Mouse (Mus musculus): ENCODE data around the gene Hspb9. TPM values are rescaled to one million over a fixed set of nuclear protein-coding genes. Genes with fewer than 3 reads are reported as not detected.

Hspb9 gene
- polyA plus RNA-seq, 1 experiment from 2014 or later = not detected

DNA sequence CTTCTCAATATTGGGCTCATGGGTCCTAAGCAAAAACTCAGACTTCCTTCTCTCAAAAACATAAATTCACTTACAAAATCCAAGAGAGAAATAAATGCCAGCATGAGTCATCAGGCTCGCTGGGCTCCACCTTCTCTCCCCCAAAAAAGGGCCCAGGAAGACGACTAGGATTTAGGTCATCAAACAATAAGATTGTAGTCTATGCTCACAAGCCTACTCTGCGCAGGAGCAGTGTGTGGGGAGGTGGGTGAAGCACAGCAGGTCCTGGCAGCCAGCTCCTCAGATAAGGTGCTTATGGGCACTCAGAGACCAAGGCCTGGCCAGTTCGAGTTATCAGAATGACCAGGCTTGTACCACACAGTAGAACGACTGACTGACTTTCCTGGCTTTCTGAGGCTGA, 6.7 kb downstream of the Hspb9 start:
- peaks cover 18% of the 10 kb centered on the region for H3K36me3 ChIP-seq
- H3K9ac ChIP-seq = no peak overlapping the region
- 63% methylated on average over 5 of the region's 5 CpGs for WGBS
- ATAC-seq (ENCODE audit: insufficient read depth, low FRiP score, low read depth) = no peak
- no peak overlapping the region for H3K4me3 ChIP-seq (replicated peaks)
- H3K27ac ChIP-seq = peak overlapping the region; percentile 42; the same call in 1 of the 2 replicates
- H3K4me2 ChIP-seq = no peak overlapping the region
- no peaks in the 10 kb centered on the region for H3K27me3 ChIP-seq (replicated peaks)
- H3K9me3 ChIP-seq = no peaks in the 10 kb centered on the region
- H3K4me1 ChIP-seq = peaks cover 30% of the 10 kb centered on the region

DNA sequence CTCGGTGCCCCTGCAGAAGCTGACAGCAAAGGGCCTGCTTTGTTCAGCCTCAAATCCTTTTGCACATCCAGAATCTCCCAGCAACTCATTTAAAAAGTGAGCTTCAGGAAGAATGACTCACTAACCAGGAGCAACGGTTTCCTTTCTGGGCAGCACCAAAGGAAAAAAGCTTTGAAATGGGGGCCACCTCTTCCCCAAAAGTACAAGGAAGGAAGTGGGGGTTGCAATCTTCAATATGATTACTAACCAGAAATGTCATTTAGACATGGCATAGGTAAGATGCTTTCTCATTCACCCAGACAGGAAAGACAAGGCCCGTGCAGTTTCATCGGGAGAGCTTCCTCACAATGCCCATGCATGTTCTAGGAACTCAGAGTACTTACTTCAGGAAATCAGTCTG, 7.6 kb downstream of the Hspb9 start:
- no peak for ATAC-seq (ENCODE audit: insufficient read depth, low FRiP score, low read depth)
- no peak overlapping the region for H3K4me2 ChIP-seq
- H3K27ac ChIP-seq = peak overlapping the region; percentile 42; the same call in 1 of the 2 replicates
- H3K27me3 ChIP-seq (replicated peaks) = no peaks in the 10 kb centered on the region
- 58% methylated on average over 4 of the region's 4 CpGs for WGBS
- H3K36me3 ChIP-seq = peaks cover 14% of the 10 kb centered on the region
- H3K9ac ChIP-seq = no peak overlapping the region
- H3K4me1 ChIP-seq = peaks cover 31% of the 10 kb centered on the region
- no peak overlapping the region for H3K4me3 ChIP-seq (replicated peaks)
- H3K9me3 ChIP-seq = no peaks in the 10 kb centered on the region

DNA sequence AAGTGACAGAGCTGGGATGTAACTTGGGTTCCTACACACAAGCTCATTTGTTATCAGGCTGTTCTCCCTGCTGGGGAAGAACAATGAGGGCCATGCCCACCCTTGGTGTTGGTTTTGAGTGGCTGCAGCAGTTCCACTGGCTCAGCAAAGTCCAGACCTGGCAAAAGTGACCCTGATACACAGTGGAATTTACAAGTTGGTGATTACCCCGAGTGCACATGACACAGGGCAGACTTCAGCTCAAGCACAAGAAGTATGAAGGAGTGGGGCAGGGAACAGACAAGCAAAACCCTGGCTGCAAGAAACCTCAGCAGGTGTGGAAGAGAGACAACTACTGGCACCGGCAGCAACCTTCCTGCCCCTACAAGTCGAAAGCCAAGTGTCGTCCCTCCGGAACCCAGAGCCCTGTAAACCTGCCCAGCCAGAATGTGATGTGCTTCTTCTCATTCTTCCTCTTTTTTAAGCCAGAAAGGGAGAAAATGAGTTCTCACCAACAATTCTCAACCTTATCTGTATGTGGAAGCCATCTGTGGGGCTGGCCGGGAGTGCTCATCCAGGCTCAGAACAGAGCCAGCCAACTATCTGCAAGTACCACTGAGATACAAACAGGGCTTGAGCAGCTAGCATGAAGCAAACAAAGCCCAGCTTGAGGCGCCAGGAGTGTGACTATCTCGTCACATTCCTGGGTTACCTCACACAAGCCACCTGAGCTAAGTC, 8.3 kb downstream of the Hspb9 start:
- Histone ChIP-seq H3K27ac (peak overlapping the region; percentile 28; the same call in 1 of the 2 replicates), H3K4me3 (replicated peaks) (no peak overlapping the region), H3K9ac (no peak overlapping the region), H3K27me3 (replicated peaks) (no peaks in the 10 kb centered on the region), H3K9me3 (no peaks in the 10 kb centered on the region), H3K4me1 (peaks cover 31% of the 10 kb centered on the region), H3K4me2 (no peak overlapping the region), H3K36me3 (peaks cover 8% of the 10 kb centered on the region)
- ATAC-seq (ENCODE audit: insufficient read depth, low FRiP score, low read depth) = no peak
- WGBS = 59% methylated on average over 8 of the region's 8 CpGs

DNA sequence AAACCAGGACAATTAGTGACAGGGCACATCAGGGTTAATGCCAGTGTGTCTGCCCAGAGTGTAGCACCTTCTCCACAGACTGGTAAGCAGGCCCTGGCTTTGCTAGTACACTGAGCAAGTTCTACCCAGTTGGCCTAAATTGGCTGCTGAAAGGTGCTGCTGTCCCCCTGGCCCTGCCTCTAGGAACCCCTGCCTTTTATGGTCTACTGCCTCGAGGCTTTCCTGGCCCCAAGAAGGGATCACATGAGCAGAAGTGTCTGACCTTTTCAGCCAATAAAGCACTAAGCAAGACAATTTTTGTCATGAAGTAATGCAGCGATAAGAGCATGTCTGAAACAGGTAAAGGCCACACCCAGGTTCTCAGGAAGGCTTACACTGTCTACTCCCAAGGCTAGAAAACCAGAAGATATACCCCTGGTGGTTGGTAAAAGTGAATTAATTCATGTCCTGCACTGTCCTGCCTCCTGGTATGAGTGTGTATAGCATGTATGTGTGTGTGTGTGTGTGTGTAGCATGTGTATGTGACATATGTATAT, 8.9 kb downstream of the Hspb9 start:
- H3K4me3 ChIP-seq (replicated peaks) = no peak overlapping the region
- no peak overlapping the region for H3K9ac ChIP-seq
- no peak for ATAC-seq (ENCODE audit: insufficient read depth, low FRiP score, low read depth)
- H3K9me3 ChIP-seq = no peaks in the 10 kb centered on the region
- 39% methylated on average over 2 of the region's 2 CpGs for WGBS
- H3K4me1 ChIP-seq = peaks cover 31% of the 10 kb centered on the region
- peaks cover 5% of the 10 kb centered on the region; the same call in 1 of the 2 replicates for H3K36me3 ChIP-seq
- H3K4me2 ChIP-seq = no peak overlapping the region
- H3K27me3 ChIP-seq (replicated peaks) = no peaks in the 10 kb centered on the region
- H3K27ac ChIP-seq = peak overlapping the region; percentile 28; the same call in 1 of the 2 replicates

DNA sequence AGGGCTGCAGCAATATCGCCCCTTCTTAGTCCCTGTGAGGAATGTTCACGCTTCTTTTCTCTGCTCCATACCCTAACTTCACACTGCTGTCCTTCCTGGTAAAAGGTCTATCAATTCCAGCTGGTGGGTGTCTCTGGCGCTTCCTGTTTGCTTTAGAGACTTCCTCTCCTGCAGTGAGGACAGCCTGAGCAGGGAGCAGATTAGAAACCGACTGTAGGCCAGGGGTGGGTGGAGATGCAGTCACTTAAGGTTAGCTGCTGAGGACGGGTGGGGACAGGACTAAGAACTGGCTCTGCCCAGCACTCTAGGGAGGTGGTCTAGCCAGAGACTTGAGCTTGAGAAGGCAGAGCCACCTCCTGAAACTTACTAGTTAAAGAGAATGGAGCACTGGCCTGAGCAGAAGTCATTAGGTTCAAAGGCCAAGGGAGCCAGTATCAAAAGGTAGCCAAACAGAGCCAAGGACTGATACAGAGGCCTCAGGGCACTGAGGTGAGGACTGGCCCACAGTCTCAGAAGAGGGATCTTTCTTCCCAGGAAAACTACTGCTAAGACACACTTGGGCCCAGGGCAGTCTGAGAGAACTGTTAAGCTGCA, 11.4 kb downstream of the Hspb9 start:
- 0 out of 2 replicates have a peak, but pooled peaks have one; percentile 50 for ATAC-seq (ENCODE audit: insufficient read depth, low FRiP score, low read depth)
- no peaks in the 10 kb centered on the region for H3K9me3 ChIP-seq
- H3K9ac ChIP-seq = no peak overlapping the region
- H3K4me1 ChIP-seq = peaks cover 31% of the 10 kb centered on the region
- no peaks in the 10 kb centered on the region for H3K27me3 ChIP-seq (replicated peaks)
- H3K4me3 ChIP-seq (replicated peaks) = no peak overlapping the region
- H3K4me2 ChIP-seq = peak overlapping the region; percentile 19; the same call in 1 of the 2 replicates
- peak overlapping the region; percentile 70 for H3K27ac ChIP-seq
- 32% methylated on average over 5 of the region's 5 CpGs for WGBS
- no peaks in the 10 kb centered on the region for H3K36me3 ChIP-seq

DNA sequence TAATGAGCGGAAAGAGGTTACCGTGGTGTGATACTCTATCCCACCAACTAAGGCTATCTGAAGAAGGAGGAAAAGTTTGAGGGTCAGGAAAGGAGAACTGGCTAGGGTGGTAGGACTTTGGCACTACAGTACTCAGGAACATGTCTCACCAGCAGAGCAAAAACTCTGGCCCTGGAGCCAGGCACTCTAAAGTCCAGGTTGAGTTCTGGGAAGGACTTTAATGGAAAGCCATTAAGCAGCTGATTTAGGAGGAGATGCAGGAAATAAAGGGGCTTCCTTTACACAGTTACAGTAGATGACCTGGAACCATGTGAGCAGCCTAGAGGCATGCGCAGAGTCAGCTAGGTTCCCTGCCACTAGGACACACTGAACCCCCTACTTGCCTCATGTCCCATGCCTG, 13.6 kb downstream of the Hspb9 start:
- no peak overlapping the region for H3K27ac ChIP-seq
- H3K36me3 ChIP-seq = no peaks in the 10 kb centered on the region
- ATAC-seq (ENCODE audit: insufficient read depth, low FRiP score, low read depth) = no peak
- H3K27me3 ChIP-seq (replicated peaks) = no peaks in the 10 kb centered on the region
- peaks cover 16% of the 10 kb centered on the region for H3K4me1 ChIP-seq
- no peak overlapping the region for H3K4me3 ChIP-seq (replicated peaks)
- 92% methylated on average over 3 of the region's 3 CpGs for WGBS
- H3K9ac ChIP-seq = no peak overlapping the region
- H3K4me2 ChIP-seq = no peak overlapping the region
- no peaks in the 10 kb centered on the region for H3K9me3 ChIP-seq

DNA sequence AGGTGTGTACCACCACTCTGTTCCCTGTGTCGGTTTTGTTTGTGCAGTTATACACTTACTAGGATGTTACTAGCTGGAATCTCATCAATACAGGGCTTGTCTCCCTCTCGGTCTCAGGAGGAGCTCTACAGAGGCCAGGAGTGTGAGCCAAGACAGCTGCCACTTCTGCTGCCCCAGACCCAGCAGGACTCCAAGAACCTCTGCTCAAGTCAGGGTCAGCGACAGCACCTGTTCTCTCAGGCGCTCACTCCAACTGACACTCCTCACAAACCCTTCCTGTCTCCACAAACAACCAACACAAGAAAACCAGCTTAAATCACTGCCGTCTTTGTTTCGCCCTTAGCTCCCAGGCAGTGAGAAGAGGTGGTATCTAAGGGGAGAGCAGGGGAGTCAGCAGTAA, 15.0 kb downstream of the Hspb9 start:
- no peaks in the 10 kb centered on the region for H3K27me3 ChIP-seq (replicated peaks)
- ATAC-seq (ENCODE audit: insufficient read depth, low FRiP score, low read depth) = no peak
- no peak overlapping the region for H3K4me3 ChIP-seq (replicated peaks)
- H3K4me2 ChIP-seq = no peak overlapping the region
- no peak overlapping the region for H3K27ac ChIP-seq
- H3K36me3 ChIP-seq = no peaks in the 10 kb centered on the region
- 80% methylated on average over 6 of the region's 6 CpGs for WGBS
- H3K9ac ChIP-seq = no peak overlapping the region
- no peaks in the 10 kb centered on the region for H3K9me3 ChIP-seq
- peaks cover 10% of the 10 kb centered on the region for H3K4me1 ChIP-seq

DNA sequence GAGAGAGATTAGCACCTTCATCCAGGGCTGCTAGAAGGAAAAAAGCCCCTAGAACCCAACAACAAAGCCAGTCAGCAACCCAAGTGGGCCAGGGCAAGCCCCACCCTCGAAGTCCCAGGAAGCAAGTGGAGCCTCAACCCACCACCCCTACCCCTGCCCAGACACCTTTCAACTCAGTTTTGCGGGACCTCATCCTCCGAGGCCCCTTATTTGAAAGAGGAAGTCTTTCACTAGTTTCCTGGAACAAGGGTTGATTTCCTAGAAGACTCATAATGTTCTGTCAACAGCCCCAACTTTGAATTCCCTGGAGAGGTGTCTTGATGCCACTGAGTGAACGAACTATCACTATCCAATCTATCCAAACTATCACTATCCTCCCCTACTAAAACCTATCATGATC, 16.3 kb downstream of the Hspb9 start:
- H3K9ac ChIP-seq = no peak overlapping the region
- H3K27ac ChIP-seq = no peak overlapping the region
- ATAC-seq (ENCODE audit: insufficient read depth, low FRiP score, low read depth) = no peak
- no peak overlapping the region for H3K4me2 ChIP-seq
- H3K27me3 ChIP-seq (replicated peaks) = no peaks in the 10 kb centered on the region
- no peaks in the 10 kb centered on the region for H3K36me3 ChIP-seq
- peaks cover 5% of the 10 kb centered on the region for H3K4me1 ChIP-seq
- H3K4me3 ChIP-seq (replicated peaks) = no peak overlapping the region
- H3K9me3 ChIP-seq = no peaks in the 10 kb centered on the region
- 80% methylated on average over 4 of the region's 4 CpGs for WGBS

DNA sequence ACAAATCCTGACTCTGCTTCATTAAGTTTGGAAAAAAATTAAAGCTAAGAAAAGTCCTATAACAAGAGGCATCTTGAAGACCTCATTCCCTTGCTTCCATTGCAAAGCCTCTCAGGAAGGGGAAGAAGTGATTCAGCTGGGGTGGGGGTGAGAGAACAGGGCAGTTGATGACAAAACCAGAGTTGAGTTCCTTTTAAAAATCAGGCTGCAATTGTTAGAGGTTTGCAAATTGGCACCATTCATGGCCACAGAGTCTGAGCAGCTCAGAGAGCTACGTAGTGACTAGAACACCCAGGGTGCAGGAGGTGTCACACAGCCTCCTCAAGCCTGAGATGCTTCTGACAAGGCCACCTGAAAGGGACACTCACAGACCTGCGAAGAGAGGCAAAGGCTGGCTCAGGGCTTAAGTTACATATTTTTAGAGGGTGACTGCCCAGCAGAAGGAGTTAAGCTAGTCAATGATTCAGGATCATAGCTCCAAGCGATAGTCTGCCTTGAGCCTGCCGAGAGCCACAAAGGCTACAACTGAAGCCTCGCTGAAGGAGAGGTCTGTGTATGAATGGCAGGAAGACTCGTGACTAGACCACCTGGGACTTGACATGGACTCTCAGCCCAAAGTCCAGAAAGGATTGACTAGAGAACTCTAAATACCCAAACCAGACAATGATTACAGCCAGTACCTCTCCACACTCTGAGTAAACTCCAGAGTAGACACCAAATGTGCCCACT, 17.0 kb downstream of the Hspb9 start:
- Histone ChIP-seq H3K27ac (no peak overlapping the region), H3K27me3 (replicated peaks) (no peaks in the 10 kb centered on the region), H3K4me2 (no peak overlapping the region), H3K9ac (no peak overlapping the region), H3K9me3 (no peaks in the 10 kb centered on the region), H3K4me3 (replicated peaks) (no peak overlapping the region), H3K4me1 (peaks cover 4% of the 10 kb centered on the region), H3K36me3 (no peaks in the 10 kb centered on the region)
- WGBS = 85% methylated on average over 6 of the region's 6 CpGs
- ATAC-seq (ENCODE audit: insufficient read depth, low FRiP score, low read depth) = no peak

DNA sequence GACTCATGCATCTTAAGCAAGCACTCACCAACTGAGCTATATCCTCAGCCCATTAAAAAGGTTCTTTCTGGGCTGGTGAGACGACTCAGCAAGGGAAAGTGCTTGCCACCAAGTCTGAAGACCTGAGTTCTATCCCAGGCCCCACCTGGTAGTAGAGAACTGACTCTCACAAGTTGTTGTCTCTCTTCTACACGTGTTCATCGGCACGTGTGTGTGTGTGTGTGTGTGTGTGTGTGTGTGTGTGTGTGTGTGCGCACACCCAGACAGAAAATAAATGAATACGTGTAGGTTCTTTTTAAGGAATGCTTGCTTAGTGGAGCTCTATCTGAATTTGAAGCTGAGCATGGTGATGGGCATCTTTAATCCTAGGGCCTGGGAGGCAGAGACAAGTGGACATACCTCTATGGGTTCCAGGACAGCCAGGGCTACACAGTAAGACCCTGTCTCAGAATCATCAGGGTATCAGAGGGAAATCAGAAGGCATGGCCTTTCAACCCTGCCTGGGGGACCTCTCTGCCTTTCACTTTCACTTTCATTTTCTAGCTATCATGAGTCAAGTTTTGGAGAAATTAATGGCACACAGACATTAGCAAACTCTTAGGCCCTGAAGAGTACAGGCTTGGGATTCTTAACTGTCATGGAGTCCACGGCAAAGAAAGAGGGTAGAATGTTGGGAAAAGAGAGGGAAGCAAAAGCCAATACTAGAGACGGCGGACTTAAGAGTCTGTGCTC, 21.6 kb downstream of the Hspb9 start:
- no peak overlapping the region for H3K27ac ChIP-seq
- 88% methylated on average over 9 of the region's 9 CpGs for WGBS
- no peaks in the 10 kb centered on the region for H3K36me3 ChIP-seq
- no peak for ATAC-seq (ENCODE audit: insufficient read depth, low FRiP score, low read depth)
- H3K4me1 ChIP-seq = peaks cover 23% of the 10 kb centered on the region
- H3K4me2 ChIP-seq = peak overlapping the region; percentile 75
- no peaks in the 10 kb centered on the region for H3K27me3 ChIP-seq (replicated peaks)
- H3K4me3 ChIP-seq (replicated peaks) = peak overlapping the region; percentile 100
- no peak overlapping the region for H3K9ac ChIP-seq
- no peaks in the 10 kb centered on the region for H3K9me3 ChIP-seq

DNA sequence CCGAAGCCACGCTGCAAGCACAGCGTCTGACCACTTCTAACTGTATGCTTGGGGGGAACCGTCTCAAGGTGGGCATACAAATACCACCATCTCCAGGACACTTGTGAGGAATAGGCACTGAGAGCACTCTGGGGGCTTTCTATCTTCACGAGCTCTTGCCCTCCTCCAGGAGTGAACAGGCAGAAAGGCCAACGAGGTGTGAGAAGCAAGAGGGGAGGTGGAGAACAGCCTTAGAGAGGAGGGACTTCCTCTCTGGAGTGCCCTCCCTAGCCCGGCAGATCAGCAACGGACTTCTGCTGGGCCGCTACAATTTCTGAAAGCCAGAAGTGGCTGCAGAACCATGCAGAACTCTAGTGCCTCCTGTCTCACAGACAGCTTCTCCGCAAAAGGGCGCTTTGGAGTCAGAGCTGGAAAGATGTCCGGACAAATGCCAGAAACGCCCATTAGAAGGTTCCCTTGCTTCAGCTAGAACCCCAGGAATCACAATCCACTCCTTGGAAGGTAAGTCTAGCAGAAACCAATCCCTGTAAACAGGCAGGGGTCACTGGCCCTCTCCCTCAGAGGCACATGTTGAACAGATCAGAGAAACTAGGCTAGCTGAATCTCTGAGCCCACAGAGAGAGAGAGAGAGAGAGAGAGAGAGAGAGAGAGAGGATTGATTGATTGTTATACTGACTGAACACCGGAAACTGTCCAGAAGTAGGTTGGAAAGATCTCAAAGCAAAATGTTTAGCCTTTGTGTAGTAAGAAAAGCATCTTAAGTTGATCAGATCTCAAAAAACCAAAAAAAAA, 22.5 kb downstream of the Hspb9 start:
- ATAC-seq (ENCODE audit: insufficient read depth, low FRiP score, low read depth) = no peak
- Histone ChIP-seq H3K27me3 (replicated peaks) (no peaks in the 10 kb centered on the region), H3K27ac (peak overlapping the region; percentile 26; the same call in 1 of the 2 replicates), H3K4me3 (replicated peaks) (peak overlapping the region; percentile 100), H3K4me1 (peaks cover 23% of the 10 kb centered on the region), H3K9me3 (no peaks in the 10 kb centered on the region), H3K4me2 (peak overlapping the region; percentile 75), H3K9ac (no peak overlapping the region), H3K36me3 (no peaks in the 10 kb centered on the region)
- WGBS = 65% methylated on average over 14 of the region's 14 CpGs

All from stomach, embryonic 15.5 days (tissue).